Mouse (Mus musculus) right cerebral cortex, adult 2 months (tissue): ENCODE results near the gene Slc52a3.

Source experiments
- DNase-seq, 2 experiments: peaks; one replicate each; pipeline ENCODE4 v3.0.0; 2021 to 2022; ENCODE audit warnings: low spot score in 2 of 2

Gene Slc52a3

GRCm38 (mm10) chr2:151998932-151999331, 2.6 kb downstream of the Slc52a3 start:
- no peak for DNase-seq

GRCm38 (mm10) chr2:151999669-152000290, 3.5 kb downstream of the Slc52a3 start:
- DNase-seq = no peak

- no peak for DNase-seq
Measured at GRCm38 (mm10) chr2:152000291-152000679, 4.0 kb downstream of the Slc52a3 start.

GRCm38 (mm10) chr2:152000735-152001134, 4.4 kb downstream of the Slc52a3 start:
- DNase-seq = no peak

- DNase-seq = no peak
Measured at GRCm38 (mm10) chr2:152002529-152002928, 6.2 kb downstream of the Slc52a3 start.

GRCm38 (mm10) chr2:152007783-152008182, 11.5 kb downstream of the Slc52a3 start:
- DNase-seq = peak; percentile 42 to 59

GRCm38 (mm10) chr2:152009061-152009779, 12.9 kb downstream of the Slc52a3 start:
- DNase-seq = no peak

GRCm38 (mm10) chr2:152010251-152010650, 13.9 kb downstream of the Slc52a3 start:
- no peak for DNase-seq

GRCm38 (mm10) chr2:152010661-152011060, 14.3 kb downstream of the Slc52a3 start:
- no peak for DNase-seq

- no peak for DNase-seq
Measured at GRCm38 (mm10) chr2:152011724-152012123, 15.4 kb downstream of the Slc52a3 start.

GRCm38 (mm10) chr2:152012222-152012621, 15.9 kb downstream of the Slc52a3 start:
- no peak for DNase-seq

- no peak for DNase-seq
Measured at GRCm38 (mm10) chr2:152012701-152013100, 16.4 kb downstream of the Slc52a3 start.

GRCm38 (mm10) chr2:152015997-152016396, 19.7 kb downstream of the Slc52a3 start:
- no peak for DNase-seq

- DNase-seq = no peak
Measured at GRCm38 (mm10) chr2:152016666-152017065, 20.4 kb downstream of the Slc52a3 start.

- peak; percentile 38 to 56 for DNase-seq
Measured at GRCm38 (mm10) chr2:152020255-152020654, 23.9 kb downstream of the Slc52a3 start.

- no peak for DNase-seq
Measured at GRCm38 (mm10) chr2:152022022-152022421, 25.7 kb downstream of the Slc52a3 start.

GRCm38 (mm10) chr2:152024883-152025422, 28.6 kb downstream of the Slc52a3 start:
- no peak for DNase-seq

- DNase-seq = peak; percentile 85 to 90
Measured at GRCm38 (mm10) chr2:152029252-152030082, 33.2 kb downstream of the Slc52a3 start.

- no peak for DNase-seq
Measured at GRCm38 (mm10) chr2:152030986-152031385, 34.7 kb downstream of the Slc52a3 start.

- DNase-seq = no peak
Measured at GRCm38 (mm10) chr2:152040101-152040500, 43.8 kb downstream of the Slc52a3 start.

- DNase-seq = no peak
Measured at GRCm38 (mm10) chr2:152047116-152048002, 51.0 kb downstream of the Slc52a3 start.
